Comparison of ENCODE assay signal across 23 mouse cellular contexts in genomic region chr11:76562584-76562983, GRCm38 (mm10). TPM values are rescaled to one million over a fixed set of nuclear protein-coding genes. Genes with fewer than 3 reads are reported as not detected.
DNase-seq lines count a peak whose midpoint lies in the region; ATAC-seq and TF ChIP-seq lines count a peak whose summit lies in the region.
"Had no signal": no experiment of that assay in that cellular context is flagged by ENCODE, and none has a peak within 500 bp of the region (broad histone marks: within the 10 kb centered on the region; RNA-seq: fewer than 3 reads in every experiment).

No protein-coding gene starts in this region.

- H3K4me1 ChIP-seq in hindbrain, postnatal 0 days (ENCODE audit: insufficient read depth, low read length): peaks cover 19% of the 10 kb centered on the region
- no peaks in the 10 kb centered on the region for H3K4me1 ChIP-seq in hindbrain, embryonic 11.5 days (replicated peaks; ENCODE audit: control insufficient read depth, insufficient read depth, low read length)
- H3K4me1 ChIP-seq in midbrain, postnatal 0 days (ENCODE audit: insufficient read depth, low read length): no peaks in the 10 kb centered on the region
- peaks cover 10% of the 10 kb centered on the region for H3K4me1 ChIP-seq in midbrain, embryonic 11.5 days (ENCODE audit: control insufficient read depth, insufficient read depth, low read length)
- H3K4me1 ChIP-seq in limb, embryonic 10.5 days: peaks cover 45% of the 10 kb centered on the region
- H3K4me1 ChIP-seq: heart, embryonic 15.5 days; liver, embryonic 13.5 days had no signal

- H3K27me3 ChIP-seq in hindbrain, postnatal 0 days (ENCODE audit: insufficient read depth, low read length): no peaks in the 10 kb centered on the region
- no peaks in the 10 kb centered on the region for H3K27me3 ChIP-seq in hindbrain, embryonic 11.5 days (ENCODE audit: control insufficient read depth, insufficient read depth, low read length)
- no peaks in the 10 kb centered on the region for H3K27me3 ChIP-seq in midbrain, postnatal 0 days (ENCODE audit: insufficient read depth, low read length)
- no peaks in the 10 kb centered on the region for H3K27me3 ChIP-seq in midbrain, embryonic 11.5 days (ENCODE audit: control insufficient read depth, insufficient read depth, low read length)
- no peaks in the 10 kb centered on the region for H3K27me3 ChIP-seq in limb, embryonic 10.5 days (ENCODE audit: low read depth, poor library complexity, severe bottlenecking)
- H3K27me3 ChIP-seq: embryonic facial prominence, embryonic 15.5 days; heart, embryonic 15.5 days had no signal

- H3K4me3 ChIP-seq in hindbrain, postnatal 0 days (ENCODE audit: low read length): no peak overlapping the region
- H3K4me3 ChIP-seq in hindbrain, embryonic 11.5 days (ENCODE audit: low read depth, low read length): no peak overlapping the region
- H3K4me3 ChIP-seq in midbrain, postnatal 0 days (ENCODE audit: low read depth, low read length): no peak overlapping the region
- no peak overlapping the region for H3K4me3 ChIP-seq in midbrain, embryonic 11.5 days (ENCODE audit: low read depth, low read length)
- H3K4me3 ChIP-seq in limb, embryonic 10.5 days: no peak overlapping the region
- H3K4me3 ChIP-seq: embryonic facial prominence, embryonic 15.5 days; heart, embryonic 15.5 days; liver, embryonic 13.5 days; megakaryocyte, embryonic 14.5 days had no signal

- H3K4me2 ChIP-seq in hindbrain, postnatal 0 days (ENCODE audit: low read depth, low read length): no peak overlapping the region
- no peak overlapping the region for H3K4me2 ChIP-seq in hindbrain, embryonic 11.5 days (replicated peaks; ENCODE audit: low read depth, low read length)
- H3K4me2 ChIP-seq in midbrain, postnatal 0 days (ENCODE audit: low read depth, low read length, poor library complexity, severe bottlenecking): no peak overlapping the region
- H3K4me2 ChIP-seq in midbrain, embryonic 11.5 days: no peak overlapping the region
- H3K4me2 ChIP-seq: embryonic facial prominence, embryonic 15.5 days; heart, embryonic 15.5 days; liver, embryonic 13.5 days had no signal

- 31% methylated on average over 3 of the region's 3 CpGs for WGBS in hindbrain, postnatal 0 days
- 36% methylated on average over 3 of the region's 3 CpGs for WGBS in hindbrain, embryonic 11.5 days
- WGBS in midbrain, postnatal 0 days: 44% methylated on average over 3 of the region's 3 CpGs
- 29% methylated on average over 3 of the region's 3 CpGs for WGBS in midbrain, embryonic 11.5 days
- 34% methylated on average over 3 of the region's 3 CpGs for WGBS in limb, embryonic 10.5 days

- no peaks in the 10 kb centered on the region for H3K9me3 ChIP-seq in hindbrain, postnatal 0 days (ENCODE audit: low read length)
- no peaks in the 10 kb centered on the region for H3K9me3 ChIP-seq in hindbrain, embryonic 11.5 days (ENCODE audit: control insufficient read depth, low read length)
- no peaks in the 10 kb centered on the region for H3K9me3 ChIP-seq in midbrain, postnatal 0 days (ENCODE audit: low read length)
- H3K9me3 ChIP-seq in midbrain, embryonic 11.5 days (ENCODE audit: control insufficient read depth, low read length): no peaks in the 10 kb centered on the region
- H3K9me3 ChIP-seq in limb, embryonic 10.5 days (replicated peaks): no peaks in the 10 kb centered on the region
- H3K9me3 ChIP-seq: embryonic facial prominence, embryonic 15.5 days; heart, embryonic 15.5 days; liver, embryonic 13.5 days; megakaryocyte, embryonic 14.5 days had no signal

- H3K9ac ChIP-seq in hindbrain, postnatal 0 days (replicated peaks; ENCODE audit: low read length): no peak overlapping the region
- H3K9ac ChIP-seq in hindbrain, embryonic 11.5 days (ENCODE audit: low read depth, low read length): no peak overlapping the region
- H3K9ac ChIP-seq in midbrain, postnatal 0 days (replicated peaks; ENCODE audit: low read length, poor library complexity, severe bottlenecking): no peak overlapping the region
- no peak overlapping the region for H3K9ac ChIP-seq in midbrain, embryonic 11.5 days (ENCODE audit: low read length)
- H3K9ac ChIP-seq: embryonic facial prominence, embryonic 15.5 days; forebrain, postnatal 0 days; heart, embryonic 15.5 days; liver, embryonic 13.5 days had no signal

- H3K27ac ChIP-seq in hindbrain, postnatal 0 days: no peak overlapping the region
- no peak overlapping the region for H3K27ac ChIP-seq in hindbrain, embryonic 11.5 days (ENCODE audit: low read depth, low read length)
- H3K27ac ChIP-seq in midbrain, postnatal 0 days (ENCODE audit: low read depth, low read length): no peak overlapping the region
- H3K27ac ChIP-seq in midbrain, embryonic 11.5 days (ENCODE audit: low read depth, low read length): no peak overlapping the region
- 0 out of 2 replicates have a peak overlapping the region, but pooled peaks have one; percentile 19 for H3K27ac ChIP-seq in limb, embryonic 10.5 days
- H3K27ac ChIP-seq: embryonic facial prominence, embryonic 15.5 days; heart, embryonic 15.5 days; liver, embryonic 13.5 days had no signal

- H3K36me3 ChIP-seq in hindbrain, postnatal 0 days (ENCODE audit: insufficient read depth, low read length): no peaks in the 10 kb centered on the region
- no peaks in the 10 kb centered on the region for H3K36me3 ChIP-seq in hindbrain, embryonic 11.5 days (ENCODE audit: control insufficient read depth, insufficient read depth, low read length)
- 0 out of 2 replicates have a peak, but pooled peaks cover 2% of the 10 kb centered on the region for H3K36me3 ChIP-seq in midbrain, postnatal 0 days (ENCODE audit: insufficient read depth, low read length)
- H3K36me3 ChIP-seq in midbrain, embryonic 11.5 days (ENCODE audit: control insufficient read depth, insufficient read depth, low read length): no peaks in the 10 kb centered on the region
- H3K36me3 ChIP-seq in limb, embryonic 10.5 days: peaks cover 33% of the 10 kb centered on the region
- H3K36me3 ChIP-seq: embryonic facial prominence, embryonic 15.5 days; heart, embryonic 15.5 days; liver, embryonic 13.5 days had no signal

- TF ChIP-seq CTCF in hindbrain, postnatal 0 days (IDR thresholded peaks at IDR 0.05; ENCODE audit: low read depth): no peak
- TF ChIP-seq CTCF in midbrain, postnatal 0 days (IDR thresholded peaks at IDR 0.05): no peak

- peak; percentile 58; the same call in 1 of the 2 replicates for ATAC-seq in hindbrain, postnatal 0 days
- no peak for ATAC-seq in hindbrain, embryonic 11.5 days (ENCODE audit: low FRiP score)
- ATAC-seq in midbrain, postnatal 0 days (ENCODE audit: low FRiP score): no peak
- ATAC-seq in midbrain, embryonic 11.5 days (ENCODE audit: low FRiP score): no peak
- no peak for ATAC-seq in granulocyte monocyte progenitor cell, adult 5-6 weeks (replicated peaks; ENCODE audit: poor library complexity, severe bottlenecking)
- ATAC-seq: activated CD4-positive, CD25-positive, alpha-beta regulatory T cell, adult 4 months; forebrain, postnatal 0 days; hindbrain, embryonic 16.5 days; intestine, postnatal 0 days; midbrain, embryonic 16.5 days had no signal

- peak; percentile 16 for DNase-seq in cerebellum, adult 11-12 months
- no peak for DNase-seq in cerebellum, postnatal 14 days
- peak; percentile 38 for DNase-seq in hindbrain, postnatal 0 days (ENCODE audit: low spot score)
- no peak for DNase-seq in hindbrain, embryonic 11.5 days (ENCODE audit: low spot score)
- peak; percentile 32 for DNase-seq in midbrain, postnatal 0 days (ENCODE audit: low spot score)
- no peak for DNase-seq in midbrain, embryonic 11.5 days (ENCODE audit: low spot score, missing footprints)
- DNase-seq in limb, embryonic 10.5 days (ENCODE audit: low spot score): no peak
- DNase-seq: adrenal gland, adult 8-10 months; forebrain, postnatal 0 days; heart, postnatal 36 days; kidney, postnatal 25 days; liver, embryonic 13.5 days; lung, adult 2 months; right cerebral cortex, postnatal 4 days; thymus, postnatal 14 days had no signal

RNA-seq across cellular contexts. Expression of gene Abr, which starts 59.5 kb away (rescaled TPM):
- 210 and 211 TPM in 2 replicates for total RNA-seq in hindbrain, postnatal 0 days (2014; rRNA removed)
- 77.0 and 87.5 TPM in 2 replicates for polyA plus RNA-seq in hindbrain, postnatal 0 days (2015; fragmentation: Nextera tagmentation; extraction: Ambion mirVana)
- polyA plus RNA-seq in hindbrain, embryonic 11.5 days (2014; fragmentation: Nextera tagmentation; extraction: Ambion mirVana): 35.8 and 41.7 TPM in 2 replicates
- total RNA-seq in midbrain, postnatal 0 days (2014; rRNA removed): 243 and 250 TPM in 2 replicates
- 99.4 and 102 TPM in 2 replicates for polyA plus RNA-seq in midbrain, postnatal 0 days (2015; fragmentation: Nextera tagmentation; extraction: Ambion mirVana)
- 41.4 and 41.9 TPM in 2 replicates for polyA plus RNA-seq in midbrain, embryonic 11.5 days (2014; fragmentation: Nextera tagmentation; extraction: Ambion mirVana)
- polyA plus RNA-seq in limb, embryonic 10.5 days (2016; fragmentation: Nextera tagmentation; extraction: Ambion mirVana): 44.7 and 53.7 TPM in 2 replicates
- 39.3 and 53.0 TPM in 2 replicates for total RNA-seq in granulocyte monocyte progenitor cell, adult 5-6 weeks (2014; fragmentation: Nextera tagmentation)
- total RNA-seq in granulocyte monocyte progenitor cell, adult 5-6 weeks (2017): 48.2 and 54.3 TPM in 2 replicates

Comparison
In these comparisons a context has a peak if more than half of its experiments do, and no peak if none do; other contexts are left out.
1. DNase-seq: peak in cerebellum, adult 11-12 months (single experiment), hindbrain, postnatal 0 days (single experiment) and midbrain, postnatal 0 days (single experiment); none in cerebellum, postnatal 14 days (0 of 2), hindbrain, embryonic 11.5 days (single experiment), midbrain, embryonic 11.5 days (single experiment) and limb, embryonic 10.5 days (single experiment).